Mouse (Mus musculus): ENCODE data around the gene Gpr1. TPM values are rescaled to one million over a fixed set of nuclear protein-coding genes. Genes with fewer than 3 reads are reported as not detected.
"Not testable (repeated sequence)": the region's sequence is repeated elsewhere in the genome, so short reads cannot be mapped to it uniquely, and the experiment has no call there.

The Gpr1 gene
- polyA plus RNA-seq, 1 experiment from 2014 or later, result 0.41 TPM

- Histone ChIP-seq H3K4me2 (ENCODE audit: low read depth) (no peak overlapping the region), H3K4me3 (ENCODE audit: low read depth, low read length) (no peak overlapping the region), H3K36me3 (ENCODE audit: control insufficient read depth, insufficient read depth, low read length) (no peaks in the 10 kb centered on the region; the same call in 1 of the 2 replicates), H3K9me3 (ENCODE audit: control insufficient read depth, low read length) (no peaks in the 10 kb centered on the region), H3K4me1 (ENCODE audit: control insufficient read depth, insufficient read depth, low read length) (peaks cover 13% of the 10 kb centered on the region), H3K9ac (ENCODE audit: low read length) (no peak overlapping the region), H3K27ac (ENCODE audit: low read depth, low read length) (no peak overlapping the region), H3K27me3 (ENCODE audit: control insufficient read depth, insufficient read depth, low read length) (no peaks in the 10 kb centered on the region)
- no peak for ATAC-seq (ENCODE audit: insufficient read depth, low FRiP score, low TSS enrichment)
- DNase-seq (ENCODE audit: low spot score), result no peak
- WGBS, result 92% methylated on average over 4 of the region's 4 CpGs
Observed at GRCm38 (mm10) chr1:63180122-63180521, 34.2 kb downstream of the Gpr1 start.

GRCm38 (mm10) chr1:63178308-63178707 is 36.0 kb downstream of the Gpr1 start:
- 82% methylated on average over 3 of the region's 3 CpGs for WGBS
- ATAC-seq (ENCODE audit: insufficient read depth, low FRiP score, low TSS enrichment), result no peak
- H3K27ac ChIP-seq (ENCODE audit: low read depth, low read length), result no peak overlapping the region
- no peaks in the 10 kb centered on the region for H3K27me3 ChIP-seq (ENCODE audit: control insufficient read depth, insufficient read depth, low read length)
- H3K4me1 ChIP-seq (ENCODE audit: control insufficient read depth, insufficient read depth, low read length), result peaks cover 13% of the 10 kb centered on the region
- no peak overlapping the region for H3K4me3 ChIP-seq (ENCODE audit: low read depth, low read length)
- DNase-seq (ENCODE audit: low spot score), result no peak
- no peaks in the 10 kb centered on the region for H3K9me3 ChIP-seq (ENCODE audit: control insufficient read depth, low read length)
- no peak overlapping the region for H3K9ac ChIP-seq (ENCODE audit: low read length)
- H3K4me2 ChIP-seq (ENCODE audit: low read depth), result peak overlapping the region; percentile 89
- H3K36me3 ChIP-seq (ENCODE audit: control insufficient read depth, insufficient read depth, low read length), result no peaks in the 10 kb centered on the region; the same call in 1 of the 2 replicates

GRCm38 (mm10) chr1:63176604-63177421 is 37.5 kb downstream of the Gpr1 start, which contains the start of the genes Eef1b2 and Ndufs1:
Gene Eef1b2 (plus strand): TSS chr1:63176825.
Gene Ndufs1 (minus strand): TSS chr1:63176833.
- Histone ChIP-seq H3K4me1 (ENCODE audit: control insufficient read depth, insufficient read depth, low read length) (peaks cover 13% of the 10 kb centered on the region), H3K9me3 (ENCODE audit: control insufficient read depth, low read length) (no peaks in the 10 kb centered on the region), H3K27me3 (ENCODE audit: control insufficient read depth, insufficient read depth, low read length) (no peaks in the 10 kb centered on the region), H3K36me3 (ENCODE audit: control insufficient read depth, insufficient read depth, low read length) (no peaks in the 10 kb centered on the region; the same call in 1 of the 2 replicates), H3K9ac (ENCODE audit: low read length) (peak within 1 kb of the TSS; percentile 75), H3K27ac (ENCODE audit: low read depth, low read length) (peak within 1 kb of the TSS; percentile 79), H3K4me3 (ENCODE audit: low read depth, low read length) (peak within 1 kb of the TSS; percentile 84), H3K4me2 (ENCODE audit: low read depth) (peak within 1 kb of the TSS; percentile 89)
- peak; percentile 96 for DNase-seq (ENCODE audit: low spot score)
- under 1% methylated on average over 72 of the region's 72 CpGs for WGBS
- ATAC-seq (ENCODE audit: insufficient read depth, low FRiP score, low TSS enrichment), result peak; percentile 86

GRCm38 (mm10) chr1:63176259-63176603 is 38.1 kb downstream of the Gpr1 start:
- Histone ChIP-seq H3K4me3 (ENCODE audit: low read depth, low read length) (peak overlapping the region; percentile 84), H3K4me2 (ENCODE audit: low read depth) (peak overlapping the region; percentile 89), H3K9ac (ENCODE audit: low read length) (peak overlapping the region; percentile 75), H3K27ac (ENCODE audit: low read depth, low read length) (peak overlapping the region; percentile 60; the same call in 1 of the 2 replicates), H3K27me3 (ENCODE audit: control insufficient read depth, insufficient read depth, low read length) (no peaks in the 10 kb centered on the region), H3K4me1 (ENCODE audit: control insufficient read depth, insufficient read depth, low read length) (peaks cover 13% of the 10 kb centered on the region), H3K36me3 (ENCODE audit: control insufficient read depth, insufficient read depth, low read length) (no peaks in the 10 kb centered on the region; the same call in 1 of the 2 replicates), H3K9me3 (ENCODE audit: control insufficient read depth, low read length) (no peaks in the 10 kb centered on the region)
- WGBS, result under 1% methylated on average over 14 of the region's 14 CpGs
- DNase-seq (ENCODE audit: low spot score), result no peak
- peak; percentile 42 for ATAC-seq (ENCODE audit: insufficient read depth, low FRiP score, low TSS enrichment)

- H3K27ac ChIP-seq (ENCODE audit: low read depth, low read length), result no peak overlapping the region
- no peaks in the 10 kb centered on the region for H3K9me3 ChIP-seq (ENCODE audit: control insufficient read depth, low read length)
- no peaks in the 10 kb centered on the region; the same call in 1 of the 2 replicates for H3K36me3 ChIP-seq (ENCODE audit: control insufficient read depth, insufficient read depth, low read length)
- 11% methylated on average over 11 of the region's 11 CpGs for whole genome bisulfite sequencing
- no peaks in the 10 kb centered on the region for H3K27me3 ChIP-seq (ENCODE audit: control insufficient read depth, insufficient read depth, low read length)
- ATAC-seq (ENCODE audit: insufficient read depth, low FRiP score, low TSS enrichment), result no peak
- peaks cover 13% of the 10 kb centered on the region for H3K4me1 ChIP-seq (ENCODE audit: control insufficient read depth, insufficient read depth, low read length)
- H3K4me3 ChIP-seq (ENCODE audit: low read depth, low read length), result peak overlapping the region; percentile 84
- peak overlapping the region; percentile 89 for H3K4me2 ChIP-seq (ENCODE audit: low read depth)
- no peak for DNase-seq (ENCODE audit: low spot score)
- peak overlapping the region; percentile 75 for H3K9ac ChIP-seq (ENCODE audit: low read length)
Observed at GRCm38 (mm10) chr1:63175853-63176252, 38.5 kb downstream of the Gpr1 start.

GRCm38 (mm10) chr1:63168638-63169037 is 45.7 kb downstream of the Gpr1 start:
- Histone ChIP-seq H3K4me1 (ENCODE audit: control insufficient read depth, insufficient read depth, low read length) (no peaks in the 10 kb centered on the region), H3K27ac (ENCODE audit: low read depth, low read length) (no peak overlapping the region), H3K9ac (ENCODE audit: low read length) (no peak overlapping the region), H3K4me2 (ENCODE audit: low read depth) (no peak overlapping the region), H3K27me3 (ENCODE audit: control insufficient read depth, insufficient read depth, low read length) (no peaks in the 10 kb centered on the region), H3K4me3 (ENCODE audit: low read depth, low read length) (no peak overlapping the region), H3K9me3 (ENCODE audit: control insufficient read depth, low read length) (no peaks in the 10 kb centered on the region), H3K36me3 (ENCODE audit: control insufficient read depth, insufficient read depth, low read length) (peaks cover 6% of the 10 kb centered on the region)
- WGBS, result 90% methylated on average over 2 of the region's 2 CpGs
- DNase-seq (ENCODE audit: low spot score) (no peak), ATAC-seq (ENCODE audit: insufficient read depth, low FRiP score, low TSS enrichment) (no peak)

- no peak for DNase-seq (ENCODE audit: low spot score)
- ATAC-seq (ENCODE audit: insufficient read depth, low FRiP score, low TSS enrichment), result no peak
- Histone ChIP-seq H3K27ac (ENCODE audit: low read depth, low read length) (no peak overlapping the region), H3K4me1 (ENCODE audit: control insufficient read depth, insufficient read depth, low read length) (no peaks in the 10 kb centered on the region), H3K4me2 (ENCODE audit: low read depth) (no peak overlapping the region), H3K4me3 (ENCODE audit: low read depth, low read length) (no peak overlapping the region), H3K9me3 (ENCODE audit: control insufficient read depth, low read length) (no peaks in the 10 kb centered on the region), H3K27me3 (ENCODE audit: control insufficient read depth, insufficient read depth, low read length) (no peaks in the 10 kb centered on the region), H3K36me3 (ENCODE audit: control insufficient read depth, insufficient read depth, low read length) (peaks cover 2% of the 10 kb centered on the region), H3K9ac (ENCODE audit: low read length) (no peak overlapping the region)
- 92% methylated on average over 13 of the region's 13 CpGs for WGBS
Observed at GRCm38 (mm10) chr1:63140231-63140630, 74.1 kb downstream of the Gpr1 start.

- H3K4me1 ChIP-seq (ENCODE audit: control insufficient read depth, insufficient read depth, low read length); DNase-seq (ENCODE audit: low spot score); H3K4me2 ChIP-seq (ENCODE audit: low read depth); H3K4me3 ChIP-seq (ENCODE audit: low read depth, low read length); H3K9me3 ChIP-seq (ENCODE audit: control insufficient read depth, low read length); H3K36me3 ChIP-seq (ENCODE audit: control insufficient read depth, insufficient read depth, low read length); H3K27ac ChIP-seq (ENCODE audit: low read depth, low read length); H3K9ac ChIP-seq (ENCODE audit: low read length); ATAC-seq (ENCODE audit: insufficient read depth, low FRiP score, low TSS enrichment); H3K27me3 ChIP-seq (ENCODE audit: control insufficient read depth, insufficient read depth, low read length): not testable (repeated sequence)
- 97% methylated on average over 1 of the region's 1 CpGs for WGBS
Observed at GRCm38 (mm10) chr1:63138586-63138985, 75.8 kb downstream of the Gpr1 start.

- H3K9me3 ChIP-seq (ENCODE audit: control insufficient read depth, low read length), result no peaks in the 10 kb centered on the region
- 80% methylated on average over 2 of the region's 2 CpGs for WGBS
- ATAC-seq (ENCODE audit: insufficient read depth, low FRiP score, low TSS enrichment) (no peak), DNase-seq (ENCODE audit: low spot score) (no peak)
- no peaks in the 10 kb centered on the region for H3K4me1 ChIP-seq (ENCODE audit: control insufficient read depth, insufficient read depth, low read length)
- no peak overlapping the region for H3K4me2 ChIP-seq (ENCODE audit: low read depth)
- H3K27ac ChIP-seq (ENCODE audit: low read depth, low read length), result no peak overlapping the region
- H3K36me3 ChIP-seq (ENCODE audit: control insufficient read depth, insufficient read depth, low read length), result no peaks in the 10 kb centered on the region; the same call in none of the 2 replicates
- H3K4me3 ChIP-seq (ENCODE audit: low read depth, low read length), result no peak overlapping the region
- H3K9ac ChIP-seq (ENCODE audit: low read length), result no peak overlapping the region
- H3K27me3 ChIP-seq (ENCODE audit: control insufficient read depth, insufficient read depth, low read length), result no peaks in the 10 kb centered on the region
Observed at GRCm38 (mm10) chr1:63137971-63138370, 76.4 kb downstream of the Gpr1 start.
